Mouse (Mus musculus) Patski (cell line): ENCODE measurements at regions not wholly inside any gene's neighbourhood (a gene's known extent, or its start where the extent isn't known, plus 50 kb on each side); places are given as distances from the start of the nearest gene placed in this dataset.

ENCODE experiments used
- ATAC-seq: fragments of 100-300 bp; one replicate; pipeline ENCODE4 v1.8.0; 2021
- CTCF ChIA-PET: fragments of 350-600 bp; sonication (Branson Sonifier 250); formaldehyde crosslinking; loops from one replicate; lab custom pipeline; 2022; ENCODE audit warnings: inconsistent platforms; lab: Charles Lee
- POLR2A ChIA-PET: fragments of 350-600 bp; sonication (Branson Sonifier 250); formaldehyde crosslinking; loops from one replicate; lab custom pipeline; 2022; ENCODE audit warnings: antibody characterized with exemption, inconsistent platforms; lab: Charles Lee
- DNase-seq: peaks from one replicate; pipeline ENCODE4 v3.0.0-alpha.2; 2011; ENCODE audit warnings: low read depth, low spot score
- H3K27me3 ChIP-seq: fragments of 371-371 bp; one replicate; pipeline ENCODE4 v1.5.1; 2021
- CTCF ChIP-seq: fragments of 100-300 bp; IDR thresholded peaks from one replicate; pipeline ENCODE4 v1.5.1; 2021
- in situ Hi-C: fragments of 300-500 bp; cut with MboI; formaldehyde crosslinking; loops from 3 replicates; pipeline ENCODE4 v1.11.1; 2018; ENCODE audit warnings: low pct_unique_long_range_greater_than_20kb, mixed read lengths

- CTCF ChIA-PET: no interaction called here
- ATAC-seq: no peak
- in situ Hi-C loops: loop anchor here (10.0 to 25.0 kb wide), 2 partner anchors 1045 to 1968 kb away; partner anchors contain the start of genes Hoxa7 and Igf2bp3
- no peak for TF ChIP-seq CTCF
- POLR2A ChIA-PET: no interaction called here
- H3K27me3 ChIP-seq: peaks cover 58% of the 10 kb centered on the region
- no peak for DNase-seq
Observed at GRCm38 (mm10) chr6:51179741-51180537, 252.5 kb upstream of the Nfe2l3 start.

GRCm38 (mm10) chr6:51180881-51181875 is 251.3 kb upstream of the Nfe2l3 start:
- no peak for ATAC-seq
- no peak for DNase-seq
- no peak for TF ChIP-seq CTCF
- CTCF ChIA-PET: no interaction called here
- peaks cover 70% of the 10 kb centered on the region for H3K27me3 ChIP-seq
- POLR2A ChIA-PET: no interaction called here
- in situ Hi-C loops: loop anchor here (25.0 kb wide), 1 partner anchor 1969 kb away; the partner anchor contains the start of gene Igf2bp3

GRCm38 (mm10) chr6:51181905-51182304 is 250.6 kb upstream of the Nfe2l3 start:
- H3K27me3 ChIP-seq: peaks cover 75% of the 10 kb centered on the region
- CTCF ChIA-PET: no interaction called here
- ATAC-seq (no peak), DNase-seq (no peak)
- in situ Hi-C loops: loop anchor here (25.0 kb wide), 1 partner anchor 1970 kb away; the partner anchor contains the start of gene Igf2bp3
- POLR2A ChIA-PET: no interaction called here
- TF ChIP-seq CTCF: no peak

GRCm38 (mm10) chr6:51182771-51183284 is 249.6 kb upstream of the Nfe2l3 start:
- POLR2A ChIA-PET: no interaction called here
- no peak for DNase-seq
- TF ChIP-seq CTCF: no peak
- CTCF ChIA-PET: no interaction called here
- peaks cover 82% of the 10 kb centered on the region for H3K27me3 ChIP-seq
- no peak for ATAC-seq
- in situ Hi-C loops: loop anchor here (25.0 kb wide), 1 partner anchor 1971 kb away; the partner anchor contains the start of gene Igf2bp3

GRCm38 (mm10) chr6:51183576-51184420 is 248.7 kb upstream of the Nfe2l3 start:
- CTCF ChIA-PET: interaction anchor here (1.1 kb wide), 1 partner anchor 14 kb away, joined by 3 read pairs; no protein-coding TSS in a partner anchor
- POLR2A ChIA-PET: interaction anchor here (0.5 to 0.6 kb wide), 2 partner anchors 12 to 417 kb away, joined by 4 to 6 read pairs; no protein-coding TSS in a partner anchor
- in situ Hi-C loops: loop anchor here (25.0 kb wide), 1 partner anchor 1971 kb away; the partner anchor contains the start of gene Igf2bp3
- peaks cover 87% of the 10 kb centered on the region for H3K27me3 ChIP-seq
- no peak for DNase-seq
- TF ChIP-seq CTCF: no peak
- no peak for ATAC-seq

GRCm38 (mm10) chr6:51184500-51184899 is 248.0 kb upstream of the Nfe2l3 start:
- POLR2A ChIA-PET: no interaction called here
- ATAC-seq: no peak
- DNase-seq: no peak
- TF ChIP-seq CTCF: no peak
- peaks cover 83% of the 10 kb centered on the region for H3K27me3 ChIP-seq
- CTCF ChIA-PET: interaction anchor here (1.1 kb wide), 1 partner anchor 15 kb away, joined by 3 read pairs; no protein-coding TSS in a partner anchor
- in situ Hi-C loops: loop anchor here (25.0 kb wide), 1 partner anchor 1972 kb away; the partner anchor contains the start of gene Igf2bp3

- no peak for DNase-seq
- POLR2A ChIA-PET: no interaction called here
- TF ChIP-seq CTCF: no peak
- CTCF ChIA-PET: no interaction called here
- in situ Hi-C loops: loop anchor here (25.0 kb wide), 1 partner anchor 1973 kb away; the partner anchor contains the start of gene Igf2bp3
- H3K27me3 ChIP-seq: peaks cover 82% of the 10 kb centered on the region
- ATAC-seq: no peak
Observed at GRCm38 (mm10) chr6:51185201-51185600, 247.3 kb upstream of the Nfe2l3 start.

- DNase-seq (no peak), ATAC-seq (no peak)
- in situ Hi-C loops: loop anchor here (25.0 kb wide), 1 partner anchor 1977 kb away; the partner anchor contains the start of gene Igf2bp3
- ChIA-PET CTCF (no interaction called here), POLR2A (no interaction called here)
- H3K27me3 ChIP-seq: peaks cover 69% of the 10 kb centered on the region
- no peak for TF ChIP-seq CTCF
Observed at GRCm38 (mm10) chr6:51189173-51189572, 243.3 kb upstream of the Nfe2l3 start.

- peaks cover 54% of the 10 kb centered on the region for H3K27me3 ChIP-seq
- in situ Hi-C loops: loop anchor here (25.0 kb wide), 1 partner anchor 1981 kb away; the partner anchor contains the start of gene Igf2bp3
- no peak for TF ChIP-seq CTCF
- DNase-seq (no peak), ATAC-seq (no peak)
- ChIA-PET CTCF (no interaction called here), POLR2A (no interaction called here)
Observed at GRCm38 (mm10) chr6:51192826-51193225, 239.6 kb upstream of the Nfe2l3 start.
